8 mouse cellular contexts compared by ENCODE assay signal in genomic region chr16:35422141-35422540, GRCm38 (mm10). TPM values are rescaled to one million over a fixed set of nuclear protein-coding genes. Genes with fewer than 3 reads are reported as not detected.
DNase-seq lines count a peak whose midpoint lies in the region; ATAC-seq and TF ChIP-seq lines count a peak whose summit lies in the region.

No protein-coding gene starts in this region.

- WGBS in embryonic facial prominence, embryonic 10.5 days: 67% methylated on average over 4 of the region's 4 CpGs
- WGBS in lung, embryonic 14.5 days: 57% methylated on average over 4 of the region's 4 CpGs

- H3K9ac ChIP-seq in lung, embryonic 14.5 days: no peak overlapping the region

- H3K27ac ChIP-seq in embryonic facial prominence, embryonic 10.5 days (replicated peaks): no peak overlapping the region
- no peak overlapping the region for H3K27ac ChIP-seq in lung, embryonic 14.5 days (ENCODE audit: low read depth)

- peaks cover 4% of the 10 kb centered on the region; the same call in 1 of the 2 replicates for H3K4me1 ChIP-seq in embryonic facial prominence, embryonic 10.5 days
- no peaks in the 10 kb centered on the region for H3K4me1 ChIP-seq in lung, embryonic 14.5 days (ENCODE audit: insufficient read depth)

- DNase-seq in heart, postnatal 4 days: peak; percentile 38
- DNase-seq in heart, adult 11 months: no peak
- DNase-seq in 3T3-L1 (ENCODE audit: low read depth, low spot score): peak; percentile 49
- DNase-seq in adipocyte (ENCODE audit: low spot score): peak; percentile 6
- DNase-seq in embryonic facial prominence, embryonic 10.5 days (ENCODE audit: low spot score): peak; percentile 48
- peak; percentile 62 for DNase-seq in lung, embryonic 14.5 days
- DNase-seq in yolk sac, embryonic 10.5 days (ENCODE audit: low spot score): peak; percentile 14
- DNase-seq in gastrocnemius, postnatal 10 days: no peak

- H3K9me3 ChIP-seq in embryonic facial prominence, embryonic 10.5 days: no peaks in the 10 kb centered on the region
- no peaks in the 10 kb centered on the region for H3K9me3 ChIP-seq in lung, embryonic 14.5 days (ENCODE audit: low read depth, low read length)

- 0 out of 2 replicates have a peak, but pooled peaks cover 3% of the 10 kb centered on the region for H3K36me3 ChIP-seq in embryonic facial prominence, embryonic 10.5 days (replicated peaks)
- H3K36me3 ChIP-seq in lung, embryonic 14.5 days (ENCODE audit: insufficient read depth): peaks cover 4% of the 10 kb centered on the region; the same call in 1 of the 2 replicates

- H3K4me2 ChIP-seq in lung, embryonic 14.5 days: no peak overlapping the region

- peak; percentile 65 for TF ChIP-seq CTCF in lung, embryonic 14.5 days (IDR thresholded peaks at IDR 0.05; ENCODE audit: low read depth)

- ATAC-seq in lung, embryonic 14.5 days (ENCODE audit: insufficient read depth): no peak

- H3K27me3 ChIP-seq in embryonic facial prominence, embryonic 10.5 days (replicated peaks; ENCODE audit: low read depth, poor library complexity, severe bottlenecking): no peaks in the 10 kb centered on the region
- H3K27me3 ChIP-seq in lung, embryonic 14.5 days (ENCODE audit: insufficient read depth, low read length): no peaks in the 10 kb centered on the region

- H3K4me3 ChIP-seq in embryonic facial prominence, embryonic 10.5 days: no peak overlapping the region
- H3K4me3 ChIP-seq in lung, embryonic 14.5 days (ENCODE audit: low read depth, low read length): no peak overlapping the region

RNA-seq across cellular contexts. Expression of gene Sec22a, which starts 58.4 kb away (rescaled TPM):
- 10 to 100 TPM; 16.7 to 18.3 TPM for total RNA-seq in heart, postnatal 4 days (2021)
- polyA plus RNA-seq in embryonic facial prominence, embryonic 10.5 days (2016; fragmentation: Nextera tagmentation; extraction: Ambion mirVana): 32.3 and 32.4 TPM in 2 replicates
- 45.8 and 52.1 TPM in 2 replicates for polyA plus RNA-seq in lung, embryonic 14.5 days (2014; fragmentation: Nextera tagmentation; extraction: Ambion mirVana)
- 10 to 100 TPM in 1 of 2 experiments, 1 to 10 TPM in 1; 9.2 to 10.5 TPM for total RNA-seq in gastrocnemius, postnatal 10 days (2021)

Comparison
In these comparisons a context has a peak if more than half of its experiments do, and no peak if none do; other contexts are left out.
1. DNase-seq: peak in heart, postnatal 4 days (single experiment), 3T3-L1 (single experiment), adipocyte (single experiment), embryonic facial prominence, embryonic 10.5 days (single experiment), lung, embryonic 14.5 days (single experiment) and yolk sac, embryonic 10.5 days (single experiment); none in heart, adult 11 months (single experiment) and gastrocnemius, postnatal 10 days (single experiment).